Mouse (Mus musculus) brain, embryonic 14.5 days (tissue): ENCODE results near the gene Krt33b. TPM values are rescaled to one million over a fixed set of nuclear protein-coding genes. Genes with fewer than 3 reads are reported as not detected.

Experiments used
- DNase-seq: peaks from one replicate; pipeline ENCODE4 v3.0.0-alpha.2; 2011; ENCODE audit warnings: low read depth
- CTCF ChIP-seq: fragments of 200-500 bp; IDR thresholded peaks from 2 replicates; pipeline ENCODE4 v1.5.1; 2012; ENCODE audit warnings: inconsistent platforms, mild to moderate bottlenecking, moderate library complexity, borderline replicate concordance; ENCODE audit not compliant: insufficient read depth, insufficient read length; ENCODE audit errors: extremely low read depth
- POLR2A ChIP-seq: fragments of 200-500 bp; IDR thresholded peaks from 2 replicates; pipeline ENCODE4 v1.6.1; 2012; ENCODE audit warnings: mild to moderate bottlenecking, inconsistent platforms, borderline replicate concordance; ENCODE audit not compliant: poor library complexity, insufficient read depth, insufficient read length, severe bottlenecking; ENCODE audit errors: extremely low read depth
- polyA plus RNA-seq: library from polyadenylated mRNA; depleted of rRNA; stranded (reverse); fragments of >200 nt; gene quantifications from 2 replicates; pipeline ENCODE4 v1.2.3, GENCODE M21; 2012; rRNA removed

Gene Krt33b
- polyA plus RNA-seq, 1 experiment = 0.04 TPM

- TF ChIP-seq CTCF (no peak), POLR2A (no peak)
- DNase-seq = no peak
Observed at GRCm38 (mm10) chr11:99986180-99986647, 43.5 kb downstream of the Krt33b start, which contains the start of gene Krtap16-1. Krtap16-1 (minus strand) TSS chr11:99986597.

DNA sequence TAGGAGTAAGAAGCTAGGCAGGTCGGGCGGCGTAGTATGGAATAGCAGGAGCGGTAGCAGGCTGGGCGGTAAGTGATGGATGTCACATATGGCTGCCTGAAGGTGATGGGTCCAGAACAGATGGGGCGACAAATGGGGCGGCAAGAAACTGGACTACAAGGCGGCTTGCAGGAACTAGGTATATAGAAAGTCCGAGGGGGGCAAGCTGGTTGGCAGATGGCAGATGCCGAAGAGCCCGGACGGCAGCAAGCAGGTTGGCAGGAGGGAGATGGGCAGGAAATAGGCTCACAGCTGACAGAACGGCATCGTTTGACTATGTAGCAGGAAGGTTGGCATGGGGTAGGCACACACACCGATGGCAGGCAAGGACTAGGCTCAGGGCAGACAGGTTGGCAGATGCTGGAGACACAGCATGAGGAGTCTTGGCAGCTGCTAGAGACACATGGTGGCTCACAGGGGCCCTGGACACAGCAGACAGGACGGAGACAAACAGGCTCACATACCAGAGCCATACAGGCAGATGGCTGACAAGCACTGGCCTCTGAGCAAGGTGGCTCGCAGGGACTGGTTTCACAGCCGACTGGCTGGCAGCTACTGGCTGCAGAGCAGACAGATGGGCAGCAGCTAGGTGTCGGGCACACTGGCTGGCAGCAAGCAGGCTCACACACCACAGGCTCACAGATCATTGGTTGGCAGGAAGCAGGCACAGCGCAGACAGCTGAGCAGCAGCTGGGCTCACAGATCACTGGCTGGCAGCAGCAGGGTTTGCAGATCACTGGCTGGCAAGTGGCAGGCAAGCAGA, 44.2 kb downstream of the Krt33b start:
- no peak for TF ChIP-seq CTCF
- no peak for TF ChIP-seq POLR2A
- DNase-seq = peak; percentile 85

DNA sequence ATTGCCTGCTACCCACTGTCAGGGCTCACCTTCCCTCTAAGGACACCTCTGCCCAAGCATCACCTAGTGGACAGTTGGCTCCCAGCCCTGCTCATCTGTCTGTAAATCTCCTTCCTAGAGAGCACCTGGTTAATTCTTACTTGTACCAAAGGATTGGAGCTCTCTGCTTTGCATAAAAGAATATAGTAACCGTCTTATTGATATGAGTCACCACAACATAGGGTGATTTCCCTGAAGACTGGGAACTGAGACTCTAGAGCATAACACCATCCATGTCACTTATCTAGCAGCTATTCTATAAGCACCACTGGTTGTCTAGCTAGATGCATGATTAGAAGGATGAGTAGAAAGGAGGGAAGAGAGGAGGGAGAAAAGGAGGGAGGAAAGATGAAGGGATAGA, 46.2 kb downstream of the Krt33b start:
- TF ChIP-seq CTCF (no peak), POLR2A (no peak)
- DNase-seq = no peak

DNA sequence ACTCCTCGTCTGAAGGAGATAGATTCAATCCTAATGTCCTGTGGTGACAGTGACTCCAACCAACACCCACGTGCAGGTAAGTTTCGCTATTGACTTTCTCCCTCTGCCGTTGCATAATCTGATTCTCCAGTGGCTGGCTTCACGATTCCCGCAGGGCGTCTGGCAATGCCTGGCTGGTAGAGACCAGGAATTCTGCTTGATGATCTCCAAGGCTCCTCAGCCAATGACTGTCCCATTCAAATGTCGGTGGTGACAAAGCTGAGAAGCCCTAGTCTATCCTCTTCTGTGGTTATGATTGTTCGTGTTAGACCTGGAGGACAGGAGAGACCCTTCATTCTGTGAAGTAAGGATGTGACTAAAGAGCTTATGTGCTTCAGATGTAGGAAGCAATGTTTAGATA, 46.9 kb downstream of the Krt33b start:
- TF ChIP-seq POLR2A (no peak), CTCF (no peak)
- no peak for DNase-seq

GRCm38 (mm10) chr11:99978953-99979352, 50.7 kb downstream of the Krt33b start, which contains the start of gene Krtap29-1:
Krtap29-1 (minus strand) TSS chr11:99979053.
- TF ChIP-seq CTCF = no peak
- no peak for TF ChIP-seq POLR2A
- no peak for DNase-seq

Other genes starting within 250 kb of the Krt33b start
- gene Krtap4-8, start 249.2 kb downstream of the Krt33b start, polyA plus RNA-seq = not detected in 2 replicates
- gene Krtap4-9, start 244.7 kb downstream of the Krt33b start, polyA plus RNA-seq = not detected in 2 replicates
- not detected in 2 replicates for gene Gm11596, start 236.4 kb downstream of the Krt33b start, polyA plus RNA-seq
- gene Gm11569, start 230.9 kb downstream of the Krt33b start, polyA plus RNA-seq = not detected in 2 replicates
- gene Gm11554, start 225.4 kb downstream of the Krt33b start, polyA plus RNA-seq = not detected in 2 replicates
- gene Krtap4-13, start 220.0 kb downstream of the Krt33b start, polyA plus RNA-seq = not detected in 2 replicates
- gene Gm11564, start 214.2 kb downstream of the Krt33b start, polyA plus RNA-seq = not detected in 2 replicates
- gene 2300003K06Rik, start 191.8 kb downstream of the Krt33b start, polyA plus RNA-seq = not detected in 2 replicates
- not detected in 2 replicates for gene Krtap4-16, start 178.3 kb downstream of the Krt33b start, polyA plus RNA-seq
- not detected in 2 replicates for gene Gm11568, start 172.0 kb downstream of the Krt33b start, polyA plus RNA-seq
- gene Gm11559, start 165.4 kb downstream of the Krt33b start, polyA plus RNA-seq = not detected in 2 replicates
- not detected in 2 replicates for gene Krtap9-1, start 156.5 kb downstream of the Krt33b start, polyA plus RNA-seq
- gene Gm11567, start 150.7 kb downstream of the Krt33b start, polyA plus RNA-seq = not detected in 2 replicates
- gene Krtap31-1, start 121.9 kb downstream of the Krt33b start, polyA plus RNA-seq = not detected in 2 replicates
- gene Gm11565, start 115.1 kb downstream of the Krt33b start, polyA plus RNA-seq = not detected in 2 replicates
- gene Krtap31-2, start 93.6 kb downstream of the Krt33b start, polyA plus RNA-seq = not detected in 2 replicates
- not detected in 2 replicates for gene Krtap9-5, start 81.4 kb downstream of the Krt33b start, polyA plus RNA-seq
- gene Krtap29-1, start 50.8 kb downstream of the Krt33b start, polyA plus RNA-seq = not detected in 2 replicates
- gene Krtap16-1, start 43.3 kb downstream of the Krt33b start, polyA plus RNA-seq = 0.04 TPM in 1 of 2 replicates, not detected in the other
- gene Krtap17-1, start 35.9 kb downstream of the Krt33b start, polyA plus RNA-seq = 0.19 and 0.27 TPM in 2 replicates
- gene Krt33a, start 13.7 kb downstream of the Krt33b start, polyA plus RNA-seq = not detected in 2 replicates
- not detected in 2 replicates for gene Krt34, start 11.7 kb upstream of the Krt33b start, polyA plus RNA-seq
- not detected in 2 replicates for gene Krt31, start 20.7 kb upstream of the Krt33b start, polyA plus RNA-seq
- gene Krt32, start 58.4 kb upstream of the Krt33b start, polyA plus RNA-seq = not detected in 2 replicates
- not detected in 2 replicates for gene Krt35, start 66.4 kb upstream of the Krt33b start, polyA plus RNA-seq
- not detected in 2 replicates for gene Krt36, start 75.8 kb upstream of the Krt33b start, polyA plus RNA-seq
- not detected in 2 replicates for gene Krt13, start 91.7 kb upstream of the Krt33b start, polyA plus RNA-seq
- gene Krt15, start 106.1 kb upstream of the Krt33b start, polyA plus RNA-seq = 12.2 and 14.4 TPM in 2 replicates
- 5.4 and 6.3 TPM in 2 replicates for gene Krt19, start 118.8 kb upstream of the Krt33b start, polyA plus RNA-seq
- gene Krt9, start 163.4 kb upstream of the Krt33b start, polyA plus RNA-seq = 0.05 and 0.10 TPM in 2 replicates
- gene Krt14, start 177.7 kb upstream of the Krt33b start, polyA plus RNA-seq = 22.8 and 36.6 TPM in 2 replicates
- gene Krt16, start 219.0 kb upstream of the Krt33b start, polyA plus RNA-seq = 0.06 and 0.12 TPM in 2 replicates
- 2.1 and 6.1 TPM in 2 replicates for gene Krt17, start 231.2 kb upstream of the Krt33b start, polyA plus RNA-seq
- 0.08 TPM in 1 of 2 replicates, not detected in the other for gene Krt42, start 240.0 kb upstream of the Krt33b start, polyA plus RNA-seq